Mouse (Mus musculus): Measurements from ENCODE around the gene Ebf1.

- TF ChIP-seq CTCF (IDR thresholded peaks at IDR 0.05) = no peak
- no peak for TF ChIP-seq EP300 (IDR thresholded peaks at IDR 0.05)
These were observed 3.8 kb downstream of the Ebf1 start for GRCm38 (mm10) chr11:44620694-44621446.
